Mouse (Mus musculus) hindbrain, embryonic 14.5 days (tissue): ENCODE measurements at regions not wholly inside any gene's neighbourhood (a gene's known extent, or its start where the extent isn't known, plus 50 kb on each side); places are given as distances from the start of the nearest gene placed in this dataset.

Experiments used
- ATAC-seq: fragments of 200-750 bp; cut with Nextera tagmentation; 2 replicates; pipeline ENCODE4 v1.8.0; 2017; ENCODE audit warnings: moderate number of reproducible peaks, mild to moderate bottlenecking, moderate TSS enrichment, moderate library complexity; ENCODE audit not compliant: low FRiP score
- DNase-seq: peaks from one replicate; pipeline ENCODE4 v3.0.0-alpha.2; 2015; ENCODE audit warnings: low spot score
- H3K27ac ChIP-seq: fragments of 300-500 bp; sonication (generic); 2 replicates; pipeline ENCODE4 v1.5.1; 2014; ENCODE audit warnings: mild to moderate bottlenecking, moderate library complexity
- H3K27me3 ChIP-seq: fragments of 300-500 bp; sonication (generic); 2 replicates; pipeline ENCODE4 v1.6.1; 2014; ENCODE audit warnings: mild to moderate bottlenecking, low read length, mixed read lengths; ENCODE audit not compliant: control insufficient read depth, insufficient read depth
- H3K36me3 ChIP-seq: fragments of 300-500 bp; sonication (generic); replicated peaks from 2 replicates; pipeline ENCODE4 v1.6.1; 2014; ENCODE audit not compliant: control insufficient read depth, insufficient read depth
- H3K4me1 ChIP-seq: fragments of 300-500 bp; sonication (generic); replicated peaks from 2 replicates; pipeline ENCODE4 v1.6.1; 2014; ENCODE audit warnings: antibody characterized with exemption, low read length, mixed read lengths; ENCODE audit not compliant: control insufficient read depth, insufficient read depth
- H3K4me2 ChIP-seq: fragments of 300-500 bp; sonication (generic); replicated peaks from 2 replicates; pipeline ENCODE4 v1.6.1; 2014; ENCODE audit warnings: mild to moderate bottlenecking, moderate library complexity
- H3K4me3 ChIP-seq: fragments of 300-500 bp; sonication (generic); replicated peaks from 2 replicates; pipeline ENCODE4 v1.5.1; 2014; ENCODE audit warnings: mild to moderate bottlenecking, low read length
- H3K9ac ChIP-seq: fragments of 300-500 bp; sonication (generic); 2 replicates; pipeline ENCODE4 v1.6.1; 2014
- H3K9me3 ChIP-seq: fragments of 300-500 bp; sonication (generic); 2 replicates; pipeline ENCODE4 v1.6.1; 2016; ENCODE audit warnings: low read length; ENCODE audit not compliant: control insufficient read depth
- WGBS: fragments of 180-500 bp; shearing (Covaris S2); extraction: QIAGEN DNeasy Blood & Tissue Kit; methylation state at CpG from one replicate; pipeline ENCODE4 v1.1.7; 2014; 5-methylcytosine and 5-hydroxymethylcytosine counted together

GRCm38 (mm10) chr7:70515341-70515851 is 148.9 kb upstream of the Nr2f2 start:
- DNase-seq (no peak), ATAC-seq (no peak)
- Histone ChIP-seq H3K9ac (no peak overlapping the region), H3K4me1 (peaks cover 3% of the 10 kb centered on the region; the same call in 1 of the 2 replicates), H3K4me2 (no peak overlapping the region), H3K36me3 (no peaks in the 10 kb centered on the region), H3K4me3 (no peak overlapping the region), H3K27ac (no peak overlapping the region), H3K9me3 (no peaks in the 10 kb centered on the region), H3K27me3 (no peaks in the 10 kb centered on the region)
- WGBS = 40% methylated on average over 8 of the region's 8 CpGs

- H3K36me3 ChIP-seq = no peaks in the 10 kb centered on the region
- H3K27ac ChIP-seq = no peak overlapping the region
- no peaks in the 10 kb centered on the region for H3K27me3 ChIP-seq
- H3K4me1 ChIP-seq = peaks cover 3% of the 10 kb centered on the region; the same call in 1 of the 2 replicates
- DNase-seq (peak; percentile 33), ATAC-seq (no peak)
- no peak overlapping the region for H3K4me2 ChIP-seq
- WGBS = 20% methylated on average over 6 of the region's 6 CpGs
- no peaks in the 10 kb centered on the region for H3K9me3 ChIP-seq
- H3K9ac ChIP-seq = no peak overlapping the region
- H3K4me3 ChIP-seq = no peak overlapping the region
These were observed 148.1 kb upstream of the Nr2f2 start for GRCm38 (mm10) chr7:70514666-70515065.

DNA sequence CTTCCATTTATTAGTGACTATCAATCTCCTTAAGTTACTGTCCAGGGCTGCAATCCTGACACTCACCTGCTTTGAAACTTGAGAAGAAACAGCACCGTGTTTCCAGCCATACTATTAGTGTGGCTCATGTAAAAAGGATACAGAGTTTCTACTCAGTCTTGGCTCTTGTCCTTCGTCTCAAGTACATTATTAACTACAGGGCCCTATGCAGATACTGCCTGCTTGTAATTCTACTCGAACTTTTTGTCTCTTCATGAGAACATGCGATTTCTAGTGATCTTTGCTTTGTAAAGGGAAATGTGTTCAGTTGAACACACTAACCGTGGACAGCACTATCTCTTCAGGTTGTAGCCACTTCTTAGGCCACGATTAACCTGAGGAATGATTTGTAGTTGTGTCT is 145.8 kb upstream of the Nr2f2 start:
- no peaks in the 10 kb centered on the region for H3K36me3 ChIP-seq
- no peaks in the 10 kb centered on the region for H3K9me3 ChIP-seq
- DNase-seq (no peak), ATAC-seq (no peak)
- no peak overlapping the region for H3K9ac ChIP-seq
- no peak overlapping the region for H3K4me2 ChIP-seq
- H3K4me3 ChIP-seq = no peak overlapping the region
- peaks cover 3% of the 10 kb centered on the region; the same call in 1 of the 2 replicates for H3K4me1 ChIP-seq
- no peak overlapping the region for H3K27ac ChIP-seq
- no peaks in the 10 kb centered on the region for H3K27me3 ChIP-seq
- 92% methylated on average over 6 of the region's 6 CpGs for WGBS

DNA sequence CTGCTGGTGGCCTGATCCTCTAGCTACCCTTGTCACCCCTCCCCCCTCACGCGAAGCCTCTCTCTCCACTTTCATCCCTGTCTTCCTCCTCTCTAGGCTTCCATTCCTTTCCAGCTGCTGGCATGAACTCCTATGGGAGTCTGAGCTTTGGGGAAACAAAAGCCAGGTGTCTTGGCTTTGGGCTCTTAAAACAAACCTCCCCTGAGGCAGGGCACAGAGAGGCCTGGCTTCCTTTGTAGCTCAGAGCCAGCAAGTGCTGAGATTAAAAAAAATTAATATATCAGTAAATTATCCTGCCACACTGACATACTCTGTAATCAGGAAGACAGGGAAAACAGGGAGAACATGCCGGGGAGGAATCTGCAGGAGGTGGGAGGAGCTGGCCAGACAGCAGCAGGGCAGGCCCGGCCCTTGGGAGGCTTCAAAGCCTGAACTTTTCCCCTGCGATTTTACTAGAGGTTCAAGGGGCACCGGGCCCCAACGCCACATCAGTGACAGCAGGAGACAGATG is 139.2 kb upstream of the Nr2f2 start:
- no peak for DNase-seq
- no peak overlapping the region for H3K4me3 ChIP-seq
- H3K4me2 ChIP-seq = no peak overlapping the region
- no peak for ATAC-seq
- H3K27ac ChIP-seq = no peak overlapping the region
- H3K4me1 ChIP-seq = no peaks in the 10 kb centered on the region; the same call in 1 of the 2 replicates
- H3K9me3 ChIP-seq = no peaks in the 10 kb centered on the region
- 20% methylated on average over 7 of the region's 7 CpGs for WGBS
- no peaks in the 10 kb centered on the region for H3K27me3 ChIP-seq
- H3K36me3 ChIP-seq = no peaks in the 10 kb centered on the region
- H3K9ac ChIP-seq = no peak overlapping the region

DNA sequence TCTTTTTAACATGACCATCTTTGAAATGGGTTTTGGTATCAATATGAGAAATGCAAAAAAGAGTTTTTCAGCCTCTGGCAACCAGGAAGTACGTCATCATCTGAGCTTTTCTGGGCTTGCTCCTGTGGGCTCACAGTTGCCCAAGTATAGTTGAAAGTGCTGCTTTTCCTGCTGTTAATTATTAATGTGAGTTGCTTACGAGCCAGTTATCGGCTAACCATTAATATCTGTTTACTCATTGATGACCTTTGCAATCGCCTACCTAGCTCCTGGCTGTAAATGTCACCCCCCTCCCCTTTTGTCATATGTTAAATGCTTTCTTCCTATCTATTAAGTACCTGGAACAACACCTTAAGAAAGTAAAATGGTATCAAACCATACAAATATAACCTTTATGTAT is 135.3 kb upstream of the Nr2f2 start:
- DNase-seq (no peak), ATAC-seq (no peak)
- 81% methylated on average over 4 of the region's 4 CpGs for WGBS
- no peaks in the 10 kb centered on the region for H3K27me3 ChIP-seq
- no peaks in the 10 kb centered on the region for H3K36me3 ChIP-seq
- H3K9me3 ChIP-seq = no peaks in the 10 kb centered on the region
- H3K4me1 ChIP-seq = no peaks in the 10 kb centered on the region; the same call in 1 of the 2 replicates
- H3K27ac ChIP-seq = no peak overlapping the region
- H3K4me3 ChIP-seq = no peak overlapping the region
- H3K4me2 ChIP-seq = no peak overlapping the region
- no peak overlapping the region for H3K9ac ChIP-seq

DNA sequence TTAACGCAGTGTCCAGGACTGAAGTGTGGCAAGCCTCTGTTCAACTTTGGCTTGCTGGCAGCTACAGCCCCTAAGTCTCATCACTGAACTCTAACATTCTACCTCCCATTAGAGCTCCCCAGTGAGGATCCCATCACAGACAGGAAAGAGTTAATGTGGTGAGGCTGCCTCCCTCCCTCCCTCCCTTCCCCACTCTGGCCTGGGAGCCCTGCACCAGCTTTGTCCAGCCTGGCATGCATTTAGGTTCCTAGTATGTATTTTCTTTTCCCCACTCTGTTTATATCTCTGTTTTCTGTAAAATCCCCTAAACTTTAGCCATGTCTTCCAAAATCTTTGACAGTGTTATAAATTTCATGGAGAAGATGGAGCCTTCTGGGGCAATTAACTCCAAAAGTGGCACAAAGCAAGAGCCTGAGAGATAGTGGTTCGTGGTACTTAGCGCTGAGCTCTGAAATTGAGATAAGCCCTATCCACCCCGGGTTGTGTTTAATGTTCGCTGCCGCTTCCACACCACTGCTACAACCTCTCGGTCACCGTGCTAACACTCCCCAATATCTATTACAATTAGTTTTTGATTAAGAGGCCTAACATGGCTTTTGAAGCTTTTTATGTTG is 130.1 kb upstream of the Nr2f2 start:
- no peaks in the 10 kb centered on the region for H3K36me3 ChIP-seq
- DNase-seq (no peak), ATAC-seq (no peak)
- no peaks in the 10 kb centered on the region for H3K27me3 ChIP-seq
- H3K4me3 ChIP-seq = no peak overlapping the region
- H3K4me1 ChIP-seq = no peaks in the 10 kb centered on the region
- WGBS = 53% methylated on average over 8 of the region's 8 CpGs
- no peak overlapping the region for H3K27ac ChIP-seq
- no peaks in the 10 kb centered on the region for H3K9me3 ChIP-seq
- H3K9ac ChIP-seq = no peak overlapping the region
- H3K4me2 ChIP-seq = no peak overlapping the region

GRCm38 (mm10) chr7:70484201-70484600 is 117.7 kb upstream of the Nr2f2 start:
- Histone ChIP-seq H3K27me3 (no peaks in the 10 kb centered on the region), H3K9ac (no peak overlapping the region), H3K4me2 (no peak overlapping the region), H3K4me3 (no peak overlapping the region), H3K9me3 (no peaks in the 10 kb centered on the region), H3K4me1 (no peaks in the 10 kb centered on the region), H3K27ac (no peak overlapping the region), H3K36me3 (no peaks in the 10 kb centered on the region)
- ATAC-seq = no peak
- WGBS = 98% methylated on average over 2 of the region's 2 CpGs
- DNase-seq = no peak

GRCm38 (mm10) chr7:70483536-70483935 is 117.0 kb upstream of the Nr2f2 start:
- Histone ChIP-seq H3K9me3 (no peaks in the 10 kb centered on the region), H3K27me3 (no peaks in the 10 kb centered on the region), H3K36me3 (no peaks in the 10 kb centered on the region), H3K9ac (no peak overlapping the region), H3K27ac (no peak overlapping the region), H3K4me3 (no peak overlapping the region), H3K4me1 (no peaks in the 10 kb centered on the region), H3K4me2 (no peak overlapping the region)
- 93% methylated on average over 3 of the region's 3 CpGs for WGBS
- no peak for ATAC-seq
- DNase-seq = no peak

- Histone ChIP-seq H3K27ac (no peak overlapping the region), H3K9me3 (no peaks in the 10 kb centered on the region), H3K27me3 (no peaks in the 10 kb centered on the region), H3K4me2 (no peak overlapping the region), H3K9ac (no peak overlapping the region), H3K36me3 (no peaks in the 10 kb centered on the region), H3K4me1 (no peaks in the 10 kb centered on the region), H3K4me3 (no peak overlapping the region)
- no peak for DNase-seq
- no peak for ATAC-seq
- 88% methylated on average over 10 of the region's 10 CpGs for WGBS
These were observed 115.3 kb upstream of the Nr2f2 start for GRCm38 (mm10) chr7:70481880-70482279.
